Mouse (Mus musculus) limb, embryonic 10.5 days (tissue): ENCODE data around the gene Farsb. TPM values are rescaled to one million over a fixed set of nuclear protein-coding genes. Genes with fewer than 3 reads are reported as not detected.
A peak's percentile ranks its signal among the peaks of the same experiment; 100 is the strongest.

Experiments used
- DNase-seq: peaks from one replicate; pipeline ENCODE4 v3.0.0-alpha.2; 2017; ENCODE audit warnings: low spot score
- H3K27ac ChIP-seq: fragments of 300-500 bp; sonication (generic); 2 replicates; pipeline ENCODE4 v1.5.1; 2016; ENCODE audit warnings: mild to moderate bottlenecking
- H3K27me3 ChIP-seq: fragments of 300-500 bp; sonication (generic); 2 replicates; pipeline ENCODE4 v1.6.1; 2016; ENCODE audit warnings: low read depth, mild to moderate bottlenecking; ENCODE audit not compliant: poor library complexity, severe bottlenecking
- H3K36me3 ChIP-seq: fragments of 300-500 bp; sonication (generic); 2 replicates; pipeline ENCODE4 v1.6.1; 2016; ENCODE audit warnings: mild to moderate bottlenecking, moderate library complexity
- H3K4me1 ChIP-seq: fragments of 300-500 bp; sonication (generic); 2 replicates; pipeline ENCODE4 v1.6.1; 2016
- H3K4me3 ChIP-seq: fragments of 300-500 bp; sonication (generic); 2 replicates; pipeline ENCODE4 v1.5.1; 2016; ENCODE audit warnings: mild to moderate bottlenecking, moderate library complexity
- H3K9me3 ChIP-seq: fragments of 300-500 bp; sonication (generic); replicated peaks from 2 replicates; pipeline ENCODE4 v1.6.1; 2016; ENCODE audit warnings: mild to moderate bottlenecking
- WGBS: fragments of 180-500 bp; shearing (Covaris S2); methylation state at CpG from one replicate; pipeline ENCODE4 v1.1.7; 2016; 5-methylcytosine and 5-hydroxymethylcytosine counted together
- polyA plus RNA-seq: library from polyadenylated mRNA; unstranded; fragments of >200 nt; fragmentation: Nextera tagmentation; extraction: Ambion mirVana; gene quantifications from 2 replicates; pipeline ENCODE4 v1.2.1, GENCODE M21; 2016

Farsb gene
- polyA plus RNA-seq, 1 experiment from 2014 or later = 154 TPM

DNA sequence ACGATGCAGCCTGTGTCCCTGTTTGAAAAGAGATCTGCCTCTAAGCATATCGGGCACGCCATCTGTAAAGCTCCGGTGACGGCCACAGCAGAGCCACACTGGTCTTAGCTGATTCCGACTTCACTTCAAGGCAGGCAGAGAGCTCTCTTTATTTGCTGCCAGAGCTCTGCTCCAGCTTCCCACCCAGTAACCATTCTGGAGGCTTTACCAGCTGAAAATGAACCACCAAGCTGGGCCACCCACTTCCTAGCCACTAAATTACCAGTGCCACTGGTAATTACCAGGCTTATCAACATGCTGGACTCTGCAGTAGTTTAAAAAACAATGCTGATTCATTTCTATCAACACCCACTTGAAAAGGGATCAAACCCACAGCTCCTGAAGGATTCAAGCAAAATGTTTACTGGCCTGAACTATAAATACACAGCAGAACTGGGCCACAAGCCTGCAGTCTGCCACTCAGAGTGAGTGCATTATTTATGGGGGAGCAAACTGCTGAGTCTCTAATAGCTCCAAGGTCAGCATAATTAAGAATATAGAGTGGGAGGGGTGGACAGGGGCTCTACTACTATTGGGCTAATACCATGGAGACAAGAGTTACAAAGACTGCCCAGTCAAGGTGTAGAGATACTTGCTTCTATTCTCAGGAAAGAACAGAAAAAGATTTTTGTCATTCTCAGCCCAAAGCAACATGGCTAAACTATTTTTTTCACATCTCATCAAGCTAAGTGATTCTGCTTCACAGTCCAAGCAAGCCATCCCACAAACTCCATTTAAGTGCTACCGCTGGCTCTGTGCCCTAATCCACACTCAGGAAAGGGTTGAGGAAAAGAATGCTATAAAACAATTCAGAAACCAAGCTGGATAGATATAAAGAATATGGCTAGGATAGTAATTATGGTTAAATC lies 62.6 kb downstream of the Farsb start:
- Histone ChIP-seq H3K27ac (0 out of 2 replicates have a peak overlapping the region, but pooled peaks have one; percentile 14), H3K4me3 (no peak overlapping the region), H3K36me3 (peaks cover 27% of the 10 kb centered on the region), H3K27me3 (peaks cover 20% of the 10 kb centered on the region; the same call in 1 of the 2 replicates), H3K4me1 (peaks cover 36% of the 10 kb centered on the region), H3K9me3 (no peaks in the 10 kb centered on the region)
- WGBS = 85% methylated on average over 7 of the region's 7 CpGs
- no peak for DNase-seq

DNA sequence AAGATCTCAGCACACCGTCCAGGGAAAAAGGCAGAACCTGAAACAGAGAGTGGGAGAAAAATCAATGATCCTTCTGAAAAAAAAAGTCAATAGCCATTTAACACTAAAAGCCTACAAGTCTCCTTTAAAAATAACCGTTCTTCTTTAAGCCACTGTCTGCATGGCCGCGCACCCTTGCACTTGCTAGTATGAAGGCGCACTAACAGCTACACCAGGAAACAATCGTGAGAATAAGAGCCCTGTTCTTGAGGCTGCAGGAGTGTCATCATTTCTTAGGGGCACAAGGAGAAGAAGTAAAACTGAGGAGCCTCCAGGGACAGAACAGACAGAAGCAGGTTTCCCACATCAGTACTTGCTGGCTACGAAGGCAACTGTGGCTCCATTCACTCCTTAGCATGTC lies 63.4 kb downstream of the Farsb start:
- 94% methylated on average over 7 of the region's 7 CpGs for WGBS
- Histone ChIP-seq H3K27me3 (peaks cover 20% of the 10 kb centered on the region; the same call in 1 of the 2 replicates), H3K36me3 (peaks cover 28% of the 10 kb centered on the region), H3K4me3 (no peak overlapping the region), H3K27ac (no peak overlapping the region), H3K4me1 (peaks cover 31% of the 10 kb centered on the region), H3K9me3 (no peaks in the 10 kb centered on the region)
- DNase-seq = no peak

DNA sequence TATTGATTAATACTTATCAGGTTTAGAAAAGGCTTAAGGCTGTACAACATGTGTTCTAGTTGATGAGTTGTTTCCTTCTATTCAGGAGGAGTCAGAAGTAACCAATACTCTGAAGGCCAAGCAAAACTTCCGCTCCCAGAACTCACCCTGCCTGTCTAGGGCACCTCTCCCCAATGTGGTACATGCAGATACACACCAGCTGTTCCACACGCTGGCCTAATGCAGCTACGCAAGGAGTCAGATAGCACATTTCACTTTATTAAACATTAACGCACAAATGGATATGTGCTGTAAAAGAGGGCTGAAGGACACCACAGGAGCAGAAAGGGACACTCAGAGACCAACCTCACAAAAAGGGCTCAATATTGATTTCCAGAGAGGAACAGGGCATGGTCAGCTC lies 63.8 kb downstream of the Farsb start:
- DNase-seq = no peak
- 97% methylated on average over 4 of the region's 4 CpGs for WGBS
- H3K4me1 ChIP-seq = peaks cover 28% of the 10 kb centered on the region
- H3K9me3 ChIP-seq = no peaks in the 10 kb centered on the region
- H3K27ac ChIP-seq = no peak overlapping the region
- H3K27me3 ChIP-seq = peaks cover 20% of the 10 kb centered on the region; the same call in 1 of the 2 replicates
- peaks cover 28% of the 10 kb centered on the region for H3K36me3 ChIP-seq
- H3K4me3 ChIP-seq = no peak overlapping the region

DNA sequence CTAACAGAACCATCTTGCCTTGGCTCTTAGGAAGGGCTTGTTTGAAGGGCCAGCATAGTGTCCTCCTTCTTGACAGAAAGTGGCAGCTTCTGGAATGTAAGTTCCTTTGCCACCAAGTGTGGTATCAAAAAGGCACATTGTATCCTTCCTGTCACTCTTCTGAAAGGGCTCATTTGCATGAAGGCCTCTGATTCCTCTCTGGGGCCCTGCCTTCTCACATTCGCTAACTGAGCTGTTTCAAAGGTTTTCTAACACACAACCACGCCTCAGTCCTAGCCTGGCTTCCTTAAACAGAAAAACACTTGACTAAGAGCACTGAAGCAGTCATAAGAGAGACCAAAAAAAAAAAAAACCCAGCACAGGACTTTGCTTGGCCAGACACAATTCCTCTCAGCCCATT lies 66.1 kb downstream of the Farsb start:
- peaks cover 16% of the 10 kb centered on the region; the same call in 1 of the 2 replicates for H3K27me3 ChIP-seq
- DNase-seq = no peak
- peaks cover 19% of the 10 kb centered on the region for H3K4me1 ChIP-seq
- H3K27ac ChIP-seq = no peak overlapping the region
- H3K36me3 ChIP-seq = peaks cover 33% of the 10 kb centered on the region
- no peaks in the 10 kb centered on the region for H3K9me3 ChIP-seq
- H3K4me3 ChIP-seq = no peak overlapping the region
- 83% methylated on average over 2 of the region's 2 CpGs for WGBS

DNA sequence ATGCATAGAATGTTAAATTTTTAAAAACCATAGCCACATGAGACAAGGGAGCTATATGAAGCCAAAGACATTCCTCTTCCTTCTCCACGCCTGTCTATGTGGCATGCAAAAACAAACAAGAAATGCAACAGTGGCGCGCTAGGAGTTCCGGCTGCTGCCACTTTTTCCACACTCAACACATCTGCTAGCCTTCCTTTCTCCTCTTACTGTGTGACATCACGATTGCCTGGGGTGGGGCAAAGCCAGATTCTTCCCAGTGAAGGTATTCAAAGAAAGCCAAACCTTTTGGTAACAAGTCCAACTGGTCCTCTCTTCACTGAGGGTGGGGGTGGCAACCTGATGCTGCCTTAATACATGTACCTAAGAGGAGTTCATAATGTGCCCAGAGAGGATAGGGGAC lies 66.9 kb downstream of the Farsb start:
- H3K4me3 ChIP-seq = no peak overlapping the region
- H3K36me3 ChIP-seq = peaks cover 35% of the 10 kb centered on the region
- no peaks in the 10 kb centered on the region for H3K9me3 ChIP-seq
- peaks cover 18% of the 10 kb centered on the region for H3K4me1 ChIP-seq
- H3K27me3 ChIP-seq = peaks cover 15% of the 10 kb centered on the region; the same call in 1 of the 2 replicates
- no peak for DNase-seq
- 89% methylated on average over 5 of the region's 5 CpGs for WGBS
- no peak overlapping the region for H3K27ac ChIP-seq

DNA sequence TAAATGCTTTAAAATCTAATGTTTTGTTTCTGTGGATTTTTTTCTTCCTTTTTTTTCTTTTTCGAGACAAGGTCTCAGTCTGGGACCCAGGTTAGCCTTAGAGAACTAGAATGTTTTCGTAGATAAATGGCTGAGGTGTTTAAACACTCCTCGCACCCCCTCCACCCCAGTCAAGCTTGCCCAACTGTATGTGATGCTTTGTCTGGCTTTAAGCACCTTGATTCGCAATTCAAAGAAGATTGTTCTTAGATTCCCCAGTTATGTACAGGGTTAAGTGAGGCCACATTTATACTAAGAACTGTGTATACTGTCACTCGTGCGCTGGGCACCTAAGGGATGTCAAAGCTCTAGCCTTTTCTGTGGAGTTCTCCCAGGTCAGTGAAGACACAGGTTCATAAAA lies 68.4 kb downstream of the Farsb start:
- no peaks in the 10 kb centered on the region for H3K9me3 ChIP-seq
- H3K4me3 ChIP-seq = no peak overlapping the region
- H3K36me3 ChIP-seq = peaks cover 35% of the 10 kb centered on the region
- peaks cover 3% of the 10 kb centered on the region; the same call in 1 of the 2 replicates for H3K4me1 ChIP-seq
- peaks cover 15% of the 10 kb centered on the region; the same call in 1 of the 2 replicates for H3K27me3 ChIP-seq
- no peak for DNase-seq
- H3K27ac ChIP-seq = no peak overlapping the region
- WGBS = 95% methylated on average over 6 of the region's 6 CpGs

DNA sequence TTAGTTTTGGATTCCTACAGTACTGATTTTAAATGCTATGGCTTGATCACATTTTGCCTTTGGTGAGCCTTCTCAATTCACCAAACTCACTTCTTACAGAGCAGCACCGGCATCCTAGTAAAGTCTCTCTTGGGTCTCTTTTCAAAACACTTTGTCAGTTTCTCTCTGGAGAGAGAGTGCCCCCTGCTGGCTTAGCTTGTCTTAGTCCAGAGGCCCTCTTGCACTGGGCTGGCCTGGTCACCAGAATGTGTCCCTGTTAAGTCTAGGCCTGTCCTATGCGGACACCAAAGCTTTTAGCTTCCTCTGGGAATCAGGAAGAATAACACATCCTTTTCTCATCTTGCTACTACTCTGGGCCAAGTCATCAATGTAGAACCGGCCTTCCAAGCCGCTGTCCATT lies 69.1 kb downstream of the Farsb start:
- no peaks in the 10 kb centered on the region for H3K4me1 ChIP-seq
- DNase-seq = peak; percentile 89
- H3K9me3 ChIP-seq = no peaks in the 10 kb centered on the region
- no peak overlapping the region for H3K4me3 ChIP-seq
- 45% methylated on average over 4 of the region's 4 CpGs for WGBS
- no peak overlapping the region for H3K27ac ChIP-seq
- peaks cover 31% of the 10 kb centered on the region for H3K36me3 ChIP-seq
- H3K27me3 ChIP-seq = peaks cover 15% of the 10 kb centered on the region; the same call in 1 of the 2 replicates

DNA sequence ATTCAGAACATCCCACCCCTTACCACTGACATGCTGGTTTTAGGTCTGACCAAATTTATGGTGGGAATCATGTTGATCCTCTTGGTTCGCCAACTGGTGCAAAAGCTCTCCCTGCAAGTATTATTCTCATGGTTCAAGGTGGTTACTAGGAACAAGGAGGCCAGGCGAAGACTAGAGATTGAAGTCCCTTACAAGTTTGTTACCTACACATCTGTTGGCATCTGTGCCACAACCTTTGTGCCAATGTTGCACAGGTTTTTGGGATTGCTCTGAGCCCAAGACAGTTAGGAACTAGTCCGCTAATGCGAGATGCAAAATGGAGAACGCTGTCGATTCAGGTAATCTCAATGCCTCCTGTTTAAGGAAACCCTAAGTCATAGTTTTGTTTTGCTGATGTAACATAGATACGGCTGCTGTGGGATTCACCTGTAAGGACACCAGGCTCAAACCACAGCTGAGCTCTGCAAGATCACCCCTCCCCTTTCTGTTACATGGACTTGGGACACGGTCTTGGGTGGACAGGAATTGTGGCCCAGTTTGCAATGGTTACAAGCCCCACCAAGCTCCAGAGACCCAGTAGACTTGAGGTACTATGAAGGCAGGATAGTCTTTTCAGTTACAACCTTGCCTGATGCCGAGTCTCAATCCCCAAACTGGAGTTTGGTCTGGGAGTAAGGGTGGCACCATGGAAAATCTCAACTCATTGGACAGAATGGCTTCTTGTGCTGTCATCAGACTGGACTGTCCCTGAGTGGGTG lies 71.4 kb downstream of the Farsb start:
- H3K27ac ChIP-seq = no peak overlapping the region
- no peak overlapping the region for H3K4me3 ChIP-seq
- H3K4me1 ChIP-seq = 0 out of 2 replicates have a peak, but pooled peaks cover 4% of the 10 kb centered on the region
- no peaks in the 10 kb centered on the region for H3K9me3 ChIP-seq
- peaks cover 7% of the 10 kb centered on the region; the same call in 1 of the 2 replicates for H3K27me3 ChIP-seq
- peaks cover 21% of the 10 kb centered on the region for H3K36me3 ChIP-seq
- WGBS = 97% methylated on average over 9 of the region's 9 CpGs
- DNase-seq = no peak

DNA sequence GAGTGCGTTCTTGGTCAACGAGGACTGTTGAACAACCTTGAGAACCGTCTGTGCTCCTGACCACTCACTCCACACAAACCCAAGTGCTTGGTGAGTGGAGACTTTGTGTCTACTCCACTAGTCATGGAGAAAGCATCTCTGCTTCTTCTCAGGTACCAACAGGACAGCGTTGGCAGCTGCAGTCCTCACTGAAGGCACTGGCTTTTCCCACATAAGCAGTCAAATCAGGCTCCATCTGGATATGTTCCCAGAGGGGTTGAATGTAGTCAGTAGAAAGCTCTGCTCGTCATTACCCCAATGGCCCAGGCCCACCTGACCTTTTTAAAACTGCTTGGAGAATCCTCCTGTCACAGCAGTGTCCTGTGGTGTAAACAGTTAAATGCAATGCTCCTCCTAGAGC lies 74.3 kb downstream of the Farsb start:
- 92% methylated on average over 5 of the region's 5 CpGs for WGBS
- peaks cover 7% of the 10 kb centered on the region for H3K36me3 ChIP-seq
- no peaks in the 10 kb centered on the region for H3K27me3 ChIP-seq
- DNase-seq = no peak
- H3K4me1 ChIP-seq = 0 out of 2 replicates have a peak, but pooled peaks cover 5% of the 10 kb centered on the region
- no peak overlapping the region for H3K4me3 ChIP-seq
- no peaks in the 10 kb centered on the region for H3K9me3 ChIP-seq
- H3K27ac ChIP-seq = no peak overlapping the region

DNA sequence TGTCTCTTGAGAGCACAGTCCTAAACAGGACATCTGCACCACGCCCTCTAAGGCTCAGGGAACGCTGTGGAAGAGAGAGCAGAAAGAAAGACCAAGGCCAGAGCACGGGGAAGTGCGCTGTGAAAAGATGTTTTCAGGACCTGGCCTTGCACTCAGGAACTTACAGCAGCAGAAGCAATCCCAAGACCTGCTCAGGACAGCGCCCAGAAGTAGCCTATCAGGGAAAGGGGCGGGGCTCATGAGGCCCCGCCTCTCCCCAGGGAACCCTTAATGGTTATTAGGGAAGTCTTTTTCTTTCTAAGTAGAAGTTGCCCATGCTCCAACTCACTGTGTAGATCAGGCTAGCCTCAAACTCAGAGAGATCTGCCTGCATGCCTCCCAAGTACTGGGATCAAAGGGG lies 76.0 kb downstream of the Farsb start:
- Histone ChIP-seq H3K27ac (no peak overlapping the region), H3K4me3 (no peak overlapping the region), H3K9me3 (no peaks in the 10 kb centered on the region), H3K4me1 (0 out of 2 replicates have a peak, but pooled peaks cover 5% of the 10 kb centered on the region), H3K36me3 (peaks cover 4% of the 10 kb centered on the region; the same call in 1 of the 2 replicates), H3K27me3 (no peaks in the 10 kb centered on the region)
- 20% methylated on average over 7 of the region's 7 CpGs for WGBS
- no peak for DNase-seq

DNA sequence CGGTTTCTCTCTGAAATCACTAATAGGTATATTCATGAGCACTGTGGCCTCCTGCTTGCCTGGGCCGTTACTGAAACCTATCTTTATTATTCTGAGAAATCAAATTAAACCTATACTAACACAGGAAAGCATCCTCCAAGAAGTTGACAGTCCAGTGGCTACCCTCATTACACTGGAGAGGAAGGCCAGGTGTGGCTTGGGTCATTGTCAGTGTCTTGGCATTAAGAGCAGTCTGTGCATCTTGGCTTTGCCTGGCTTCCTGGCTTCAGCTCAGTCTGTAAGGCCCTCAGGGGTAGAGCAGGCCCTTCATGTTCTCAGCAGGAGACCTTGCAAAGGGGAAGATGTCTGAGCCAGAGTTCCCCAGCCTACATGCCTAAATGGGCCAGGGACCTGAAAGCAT lies 79.3 kb downstream of the Farsb start:
- Histone ChIP-seq H3K27ac (no peak overlapping the region), H3K9me3 (no peaks in the 10 kb centered on the region), H3K27me3 (0 out of 2 replicates have a peak, but pooled peaks cover 2% of the 10 kb centered on the region), H3K36me3 (no peaks in the 10 kb centered on the region), H3K4me1 (0 out of 2 replicates have a peak, but pooled peaks cover 5% of the 10 kb centered on the region), H3K4me3 (no peak overlapping the region)
- no peak for DNase-seq
- WGBS = 92% methylated on average over 2 of the region's 2 CpGs

DNA sequence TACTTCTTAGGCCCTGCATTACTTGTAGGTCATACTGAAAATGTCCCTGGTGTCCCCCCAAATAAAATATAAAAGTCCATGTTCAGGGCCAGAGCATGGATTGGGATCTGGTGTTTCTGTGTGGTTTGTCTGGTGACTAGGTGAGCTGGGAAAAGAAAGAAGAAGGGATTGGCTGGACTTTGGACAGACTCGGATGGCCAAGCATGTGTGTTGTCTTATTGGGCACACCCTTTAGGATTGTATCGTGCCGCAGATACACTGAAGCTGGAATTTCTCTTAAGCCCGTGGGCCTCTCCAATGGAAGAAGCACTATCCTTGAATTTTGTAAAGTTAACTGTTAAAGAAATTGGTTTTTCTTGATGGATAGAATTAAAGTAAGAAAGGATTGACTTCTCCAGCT lies 87.3 kb downstream of the Farsb start:
- Histone ChIP-seq H3K4me3 (no peak overlapping the region), H3K27me3 (0 out of 2 replicates have a peak, but pooled peaks cover 5% of the 10 kb centered on the region), H3K4me1 (no peaks in the 10 kb centered on the region; the same call in 1 of the 2 replicates), H3K9me3 (no peaks in the 10 kb centered on the region), H3K36me3 (no peaks in the 10 kb centered on the region), H3K27ac (no peak overlapping the region)
- 94% methylated on average over 4 of the region's 4 CpGs for WGBS
- no peak for DNase-seq
